Mouse (Mus musculus) small intestine, adult 2 months (tissue): Measurements from ENCODE around the gene Lat.
"Not testable (repeated sequence)": the region's sequence is repeated elsewhere in the genome, so short reads cannot be mapped to it uniquely, and the experiment has no call there.

Experiments used
- CTCF ChIP-seq: fragments of 200-500 bp; IDR thresholded peaks from 2 replicates; pipeline ENCODE4 v1.5.1; 2012; ENCODE audit warnings: low read depth, mild to moderate bottlenecking, control low read depth, inconsistent platforms, low read length, moderate library complexity, mixed read lengths; ENCODE audit not compliant: insufficient replicate concordance, insufficient read length; ENCODE audit errors: extremely low read depth
- POLR2A ChIP-seq: fragments of 200-500 bp; IDR thresholded peaks from 2 replicates; pipeline ENCODE4 v1.6.1; 2012; ENCODE audit warnings: low read depth, mild to moderate bottlenecking, control low read depth, inconsistent platforms, low read length, moderate library complexity

DNA sequence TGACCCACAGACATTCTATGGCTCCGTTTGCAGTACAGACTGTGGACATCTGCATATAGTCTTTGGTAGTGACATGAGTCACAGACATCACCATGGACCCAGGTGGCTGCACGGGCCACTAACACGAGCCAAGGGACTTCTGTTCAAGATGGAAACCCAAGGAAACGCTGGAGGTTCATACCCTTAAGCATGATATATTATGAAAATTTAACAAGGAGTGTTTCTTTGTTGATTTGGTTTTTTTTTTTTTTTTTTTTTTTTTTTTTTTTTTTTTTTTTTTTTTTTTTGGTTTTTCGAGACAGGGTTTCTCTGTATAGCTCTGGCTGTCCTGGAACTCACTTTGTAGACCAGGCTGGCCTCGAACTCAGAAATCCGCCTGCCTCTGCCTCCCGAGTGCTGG lies 33.1 kb upstream of the Lat start:
- not testable (repeated sequence) for TF ChIP-seq POLR2A, CTCF
